Mouse (Mus musculus) E14TG2a.4 (cell line): ENCODE results near the gene Hdhd5.

Experiments used
- CTCF ChIP-seq: conservative IDR thresholded peaks from 2 replicates; pipeline ENCODE4 v1.5.1; 2014; ENCODE audit warnings: low read length
- NANOG ChIP-seq: IDR thresholded peaks from 2 replicates; pipeline ENCODE4 v1.6.1; 2014; ENCODE audit warnings: borderline replicate concordance, low read length, mixed read lengths

GRCm38 (mm10) chr6:120479302-120479701 lies 51.8 kb downstream of the Hdhd5 start:
- TF ChIP-seq CTCF, result no peak
- TF ChIP-seq NANOG, result no peak
